Mouse (Mus musculus): ENCODE data around the gene Tyw5.
A peak's percentile ranks its signal among the peaks of the same experiment; 100 is the strongest.

Tyw5 gene

GRCm38 (mm10) chr1:57387876-57388275, 19.0 kb downstream of the Tyw5 start:
- peak; percentile 77 for DNase-seq (ENCODE audit: low read depth, low spot score)

DNA sequence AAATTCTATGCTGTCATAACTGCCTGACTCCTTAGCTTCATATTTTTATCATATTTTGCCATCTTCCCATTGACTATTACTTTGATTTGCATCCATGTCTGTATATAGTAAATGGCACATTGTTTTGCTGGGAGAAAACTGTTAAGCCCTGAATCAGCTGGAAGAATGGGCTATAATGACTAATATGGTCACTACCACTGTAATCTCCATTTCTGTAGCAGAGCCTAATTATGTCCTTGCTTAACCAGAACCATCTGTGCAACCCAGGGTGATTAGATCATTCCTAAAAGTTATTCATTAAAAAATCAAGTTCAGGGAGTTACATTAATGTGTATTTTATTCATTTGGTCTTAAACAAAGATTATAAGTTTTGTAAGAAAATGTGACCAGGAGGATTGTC, 20.4 kb downstream of the Tyw5 start:
- no peak for DNase-seq (ENCODE audit: low read depth, low spot score)

DNA sequence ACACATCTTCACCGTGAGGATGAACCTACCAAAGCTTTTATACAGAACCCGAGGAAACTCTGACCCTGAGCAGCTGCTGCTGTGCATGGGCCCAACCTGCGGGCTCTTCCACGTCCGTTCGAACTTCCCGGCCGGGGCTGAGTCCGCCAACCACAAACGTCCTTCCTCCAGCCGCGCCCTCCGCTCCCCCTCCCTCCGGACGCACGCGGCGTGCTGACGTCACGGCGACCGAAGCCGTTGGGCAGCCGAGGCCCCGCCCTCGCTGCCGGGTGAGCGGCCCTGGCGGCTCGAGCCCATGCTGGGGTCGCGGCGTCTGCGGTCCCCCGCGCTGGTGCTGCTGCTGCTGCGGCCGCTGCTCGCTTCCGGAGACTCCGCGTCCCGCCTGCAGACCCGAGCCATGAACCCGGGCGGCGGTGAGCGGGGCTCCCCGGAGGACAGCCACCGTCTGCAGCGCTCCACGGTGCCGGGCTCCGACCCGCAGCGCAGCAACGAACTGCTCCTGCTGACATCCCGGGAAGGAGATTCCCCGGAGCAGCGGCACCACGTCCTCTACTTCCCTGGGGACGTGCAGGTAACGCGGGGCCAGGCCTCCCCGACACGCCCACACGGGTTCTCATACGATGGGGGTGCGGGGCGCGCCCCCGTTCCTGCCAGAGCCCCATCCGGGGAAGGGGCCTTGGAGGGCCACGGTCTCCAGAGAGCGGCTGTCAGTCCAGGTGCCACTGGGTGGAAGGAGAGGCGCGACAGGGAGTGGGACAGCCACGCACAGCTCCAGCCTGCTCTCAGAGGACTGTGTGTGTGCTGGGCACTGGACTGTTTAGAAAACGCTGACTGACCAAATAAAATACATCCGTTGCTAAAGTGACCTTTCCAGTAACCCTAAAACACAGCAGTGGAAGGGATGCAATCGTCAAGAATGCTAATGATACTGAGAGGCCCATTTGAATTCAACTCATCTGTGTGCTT, 29.2 kb downstream of the Tyw5 start, which contains the start of gene 1700066M21Rik:
1700066M21Rik (plus strand) TSS at position 245 of the 966 bp plus-strand sequence.
- peak; percentile 76 for DNase-seq (ENCODE audit: low read depth, low spot score)

- DNase-seq (ENCODE audit: low read depth, low spot score): no peak
These were observed 30.1 kb downstream of the Tyw5 start for GRCm38 (mm10) chr1:57376806-57377205.

- DNase-seq (ENCODE audit: low read depth, low spot score): no peak
These were observed 31.6 kb downstream of the Tyw5 start for GRCm38 (mm10) chr1:57375276-57375675.

GRCm38 (mm10) chr1:57370451-57370850, 36.5 kb downstream of the Tyw5 start:
- no peak for DNase-seq (ENCODE audit: low read depth, low spot score)

DNA sequence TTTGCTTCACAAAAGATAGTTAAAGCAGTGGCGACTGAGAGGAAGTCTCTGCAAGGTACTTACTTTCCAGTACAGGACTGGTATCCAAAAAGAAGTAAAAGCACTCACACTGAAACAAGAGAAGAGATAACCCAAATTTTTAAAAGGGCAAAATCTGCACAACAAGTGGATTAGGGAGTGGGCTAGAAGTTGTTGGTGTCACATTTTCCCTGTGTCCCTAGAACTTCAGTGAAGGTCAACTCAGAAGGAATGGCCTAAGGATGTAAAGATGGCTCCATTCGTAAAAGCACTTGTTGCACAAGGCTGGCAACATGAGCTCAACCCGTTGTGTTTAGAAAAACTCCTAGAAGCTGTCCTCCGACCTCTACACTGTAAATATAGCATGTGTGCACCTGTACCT, 37.8 kb downstream of the Tyw5 start:
- no peak for DNase-seq (ENCODE audit: low read depth, low spot score)

DNA sequence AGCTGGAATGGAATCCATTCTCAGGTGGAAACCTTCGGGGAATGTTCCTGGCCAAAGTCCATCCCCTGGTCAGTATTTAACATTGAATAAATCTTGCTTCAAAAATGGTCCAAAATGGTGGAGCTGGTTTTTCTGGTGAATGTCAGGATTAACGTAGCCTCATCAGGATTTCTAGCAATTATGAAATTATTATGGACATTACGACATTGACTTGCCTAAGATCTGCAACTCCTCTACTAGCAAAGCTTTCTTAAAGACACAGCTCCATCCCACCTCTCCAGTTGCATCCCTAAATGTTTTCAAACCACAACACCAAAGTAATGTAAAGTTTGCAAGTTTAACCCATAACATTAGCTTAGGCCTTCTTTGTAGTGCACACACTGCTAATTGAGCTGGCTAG, 39.5 kb downstream of the Tyw5 start:
- DNase-seq (ENCODE audit: low read depth, low spot score): no peak

GRCm38 (mm10) chr1:57358546-57358945, 48.4 kb downstream of the Tyw5 start:
- DNase-seq (ENCODE audit: low read depth, low spot score): no peak

DNA sequence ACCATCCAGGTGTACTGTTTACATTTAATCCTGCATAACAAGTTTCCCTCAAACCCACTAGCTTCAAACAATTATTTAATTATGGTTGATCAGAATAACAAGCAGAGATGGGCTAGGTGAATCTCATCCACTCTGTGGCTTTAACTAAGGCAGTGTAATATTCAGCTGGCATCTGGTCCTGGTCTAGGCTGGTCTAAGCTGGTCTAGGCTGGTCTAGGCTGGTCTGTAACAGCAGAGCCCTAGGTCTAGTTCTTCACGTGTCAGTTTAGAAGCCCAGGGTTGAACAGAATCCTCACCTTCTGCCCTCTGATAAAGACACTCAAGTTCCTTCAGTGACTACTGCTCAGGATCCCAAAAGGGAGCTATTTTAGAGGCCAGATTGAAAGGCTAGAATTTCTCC, 55.0 kb downstream of the Tyw5 start:
- DNase-seq (ENCODE audit: low read depth, low spot score): no peak

- DNase-seq (ENCODE audit: low read depth, low spot score): no peak
These were observed 59.4 kb downstream of the Tyw5 start for GRCm38 (mm10) chr1:57347487-57347886.

DNA sequence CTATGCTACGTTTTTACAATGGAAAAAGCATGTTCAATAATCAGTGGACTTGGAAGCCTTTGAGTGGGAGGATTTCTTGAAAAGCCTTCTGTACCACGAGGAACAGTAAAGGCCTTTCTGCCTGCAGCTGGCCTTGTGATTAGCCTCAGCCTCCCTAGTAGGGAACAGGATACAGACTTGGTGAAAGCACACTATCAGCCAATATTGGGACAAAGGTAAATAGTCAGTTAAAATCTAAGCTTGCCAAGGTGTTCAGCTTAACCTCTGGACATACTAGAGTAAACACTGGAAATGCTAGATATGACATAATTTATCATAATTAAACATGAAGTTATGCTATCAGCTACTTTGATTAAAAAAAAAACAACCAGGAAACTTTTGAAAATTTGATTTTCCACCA, 65.7 kb downstream of the Tyw5 start:
- no peak for DNase-seq (ENCODE audit: low read depth, low spot score)

DNA sequence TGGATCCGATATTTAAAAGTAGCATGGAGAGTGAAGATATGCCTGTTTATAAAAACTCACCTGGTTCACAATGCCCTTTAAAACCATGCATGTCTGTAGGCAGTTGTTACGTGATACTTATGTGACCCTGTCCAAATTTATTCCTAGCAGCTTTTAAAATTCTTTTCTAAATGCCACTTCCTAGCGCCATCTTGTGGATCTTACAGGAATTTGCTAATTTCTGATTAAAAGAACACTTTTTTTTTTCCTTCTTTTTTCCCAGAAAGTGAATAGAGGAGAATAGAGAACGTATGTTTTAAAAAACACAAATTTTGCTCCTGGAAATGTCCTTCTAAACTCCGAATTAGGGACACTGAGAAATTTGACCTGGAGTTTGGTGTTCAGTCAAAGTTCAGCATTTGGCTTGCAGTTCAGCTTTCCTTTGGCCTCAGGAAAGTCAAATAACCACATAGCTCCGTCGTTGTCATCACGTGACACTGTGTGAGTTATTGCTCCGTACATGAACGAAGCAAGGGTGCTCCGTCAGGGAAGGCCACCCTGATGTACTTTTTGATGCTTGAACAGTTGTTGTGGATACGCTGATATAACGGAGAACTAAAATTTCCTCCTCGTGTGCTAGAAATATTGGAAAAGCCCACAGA, 67.6 kb downstream of the Tyw5 start:
- peak; percentile 6 for DNase-seq (ENCODE audit: low read depth, low spot score)
